Comparison of ENCODE assay signal across 11 mouse cellular contexts in the genomic region with DNA sequence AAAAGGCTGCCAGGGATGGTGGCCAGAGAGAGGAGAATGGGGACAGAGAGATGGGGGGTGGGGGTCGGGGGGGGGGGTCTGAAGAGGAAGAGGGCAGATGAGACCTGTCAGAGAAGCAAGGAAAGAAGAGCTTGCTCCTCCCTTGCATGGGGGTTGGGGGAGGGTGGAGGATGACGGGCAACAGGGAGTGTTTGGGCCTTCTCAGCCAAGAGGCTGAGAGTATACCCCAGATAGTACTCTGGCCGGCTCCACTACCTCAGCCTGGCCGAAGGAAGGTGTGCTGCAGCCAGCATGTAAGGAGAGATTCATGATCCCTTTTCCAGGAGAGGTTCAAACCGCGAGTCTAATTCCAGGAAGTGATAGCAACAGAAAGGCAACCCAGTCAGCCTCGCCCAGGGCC. TPM values are rescaled to one million over a fixed set of nuclear protein-coding genes. Genes with fewer than 3 reads are reported as not detected.
A peak's percentile ranks its signal among the peaks of the same experiment; 100 is the strongest.
DNase-seq lines count a peak whose midpoint lies in the region; ATAC-seq and TF ChIP-seq lines count a peak whose summit lies in the region.
"Had no signal": no experiment of that assay in that cellular context is flagged by ENCODE, and none has a peak within 500 bp of the region (broad histone marks: within the 10 kb centered on the region; RNA-seq: fewer than 3 reads in every experiment).

No protein-coding gene starts in this region.

- no peaks in the 10 kb centered on the region for H3K9me3 ChIP-seq in lung, postnatal 0 days (ENCODE audit: low read length)
- no peaks in the 10 kb centered on the region for H3K9me3 ChIP-seq in forebrain, embryonic 16.5 days (ENCODE audit: control insufficient read depth, low read length)
- H3K9me3 ChIP-seq in intestine, postnatal 0 days (ENCODE audit: control insufficient read depth): no peaks in the 10 kb centered on the region
- H3K9me3 ChIP-seq: liver, embryonic 13.5 days; megakaryocyte, embryonic 14.5 days had no signal

- no peaks in the 10 kb centered on the region for H3K36me3 ChIP-seq in lung, postnatal 0 days (ENCODE audit: insufficient read depth, low read length)
- no peaks in the 10 kb centered on the region for H3K36me3 ChIP-seq in forebrain, embryonic 16.5 days (ENCODE audit: control insufficient read depth, insufficient read depth)
- no peaks in the 10 kb centered on the region for H3K36me3 ChIP-seq in intestine, postnatal 0 days (ENCODE audit: control insufficient read depth, insufficient read depth)
- H3K36me3 ChIP-seq: liver, embryonic 13.5 days had no signal

- no peak for ATAC-seq in lung, postnatal 0 days
- peak; percentile 14; the same call in 1 of the 2 replicates for ATAC-seq in forebrain, embryonic 16.5 days
- ATAC-seq in intestine, postnatal 0 days: 0 out of 2 replicates have a peak, but pooled peaks have one; percentile 10
- ATAC-seq in CD4-positive, CD25-positive, alpha-beta regulatory T cell, adult 4 months: no peak

- WGBS in lung, postnatal 0 days: 50% methylated on average over 5 of the region's 7 CpGs
- WGBS in forebrain, embryonic 16.5 days: 48% methylated on average over 6 of the region's 7 CpGs
- WGBS in intestine, postnatal 0 days: 31% methylated on average over 7 of the region's 7 CpGs

- no peak overlapping the region for H3K9ac ChIP-seq in lung, postnatal 0 days (replicated peaks; ENCODE audit: low read depth)
- no peak overlapping the region for H3K9ac ChIP-seq in forebrain, embryonic 16.5 days (replicated peaks; ENCODE audit: low read depth, low read length)
- H3K9ac ChIP-seq in intestine, postnatal 0 days (ENCODE audit: low read depth, low read length): no peak overlapping the region
- H3K9ac ChIP-seq: liver, embryonic 13.5 days had no signal

- H3K27me3 ChIP-seq in lung, postnatal 0 days (replicated peaks; ENCODE audit: insufficient read depth, low read length): no peaks in the 10 kb centered on the region
- no peaks in the 10 kb centered on the region for H3K27me3 ChIP-seq in forebrain, embryonic 16.5 days (replicated peaks; ENCODE audit: control insufficient read depth, insufficient read depth, low read length)
- H3K27me3 ChIP-seq in intestine, postnatal 0 days (replicated peaks; ENCODE audit: control insufficient read depth, insufficient read depth, low read length): no peaks in the 10 kb centered on the region
- H3K27me3 ChIP-seq: liver, embryonic 13.5 days; megakaryocyte, embryonic 14.5 days had no signal

- H3K4me3 ChIP-seq in lung, postnatal 0 days (ENCODE audit: low read depth, low read length): no peak overlapping the region
- no peak overlapping the region for H3K4me3 ChIP-seq in forebrain, embryonic 16.5 days (replicated peaks; ENCODE audit: low read length)
- no peak overlapping the region for H3K4me3 ChIP-seq in intestine, postnatal 0 days (ENCODE audit: low read depth, low read length)
- H3K4me3 ChIP-seq: liver, embryonic 13.5 days; megakaryocyte, embryonic 14.5 days had no signal

- no peak for TF ChIP-seq EP300 in lung, postnatal 0 days (IDR thresholded peaks at IDR 0.05)

- no peak for TF ChIP-seq CTCF in lung, postnatal 0 days (IDR thresholded peaks at IDR 0.05)
- no peak for TF ChIP-seq CTCF in intestine, postnatal 0 days (IDR thresholded peaks at IDR 0.05; ENCODE audit: low read depth)

- H3K4me1 ChIP-seq in lung, postnatal 0 days (ENCODE audit: insufficient read depth, low read depth, low read length): peaks cover 8% of the 10 kb centered on the region; the same call in 1 of the 2 replicates
- peaks cover 28% of the 10 kb centered on the region for H3K4me1 ChIP-seq in forebrain, embryonic 16.5 days (replicated peaks; ENCODE audit: control insufficient read depth, insufficient read depth, low read length)
- no peaks in the 10 kb centered on the region; the same call in 1 of the 2 replicates for H3K4me1 ChIP-seq in intestine, postnatal 0 days (replicated peaks; ENCODE audit: control insufficient read depth, insufficient read depth, low read length)

- H3K4me2 ChIP-seq in lung, postnatal 0 days (replicated peaks; ENCODE audit: low read depth, low read length): no peak overlapping the region
- no peak overlapping the region for H3K4me2 ChIP-seq in forebrain, embryonic 16.5 days (ENCODE audit: low read length)
- no peak overlapping the region for H3K4me2 ChIP-seq in intestine, postnatal 0 days (replicated peaks; ENCODE audit: low read depth)

- H3K27ac ChIP-seq in lung, postnatal 0 days (ENCODE audit: low read length): no peak overlapping the region
- no peak overlapping the region for H3K27ac ChIP-seq in forebrain, embryonic 16.5 days (ENCODE audit: low read length)
- H3K27ac ChIP-seq in intestine, postnatal 0 days (ENCODE audit: low read depth, low read length): no peak overlapping the region
- H3K27ac ChIP-seq: liver, embryonic 13.5 days had no signal

- peak; percentile 3 for DNase-seq in lung, postnatal 10 days
- DNase-seq in lung, postnatal 0 days (ENCODE audit: low spot score): no peak
- no peak for DNase-seq in frontal cortex, postnatal 14 days (ENCODE audit: low spot score in 2 of 2)
- DNase-seq in thymus, postnatal 4 days: no peak
- DNase-seq: heart, postnatal 14 days; liver, embryonic 13.5 days; right cerebral cortex, postnatal 14 days had no signal

RNA-seq across cellular contexts. Expression of gene Ncoa1, which starts 47.6 kb away (rescaled TPM):
- 9.6 and 12.4 TPM in 2 replicates for polyA plus RNA-seq in lung, postnatal 0 days (2015; fragmentation: Nextera tagmentation; extraction: Ambion mirVana)
- polyA plus RNA-seq in forebrain, embryonic 16.5 days (2015; fragmentation: Nextera tagmentation; extraction: Ambion mirVana): 16.4 and 21.0 TPM in 2 replicates
- 6.0 and 6.6 TPM in 2 replicates for polyA plus RNA-seq in intestine, postnatal 0 days (2015; fragmentation: Nextera tagmentation; extraction: Ambion mirVana)
- 10 to 100 TPM; 12.5 to 14.6 TPM for polyA plus RNA-seq in CD4-positive, CD25-positive, alpha-beta regulatory T cell, adult 4 months (2017; shearing (Covaris generic))

Comparison
In these comparisons a context has a peak if more than half of its experiments do, and no peak if none do; other contexts are left out.
1. ATAC-seq: peak in forebrain, embryonic 16.5 days (single experiment) and intestine, postnatal 0 days (single experiment); none in lung, postnatal 0 days (single experiment) and CD4-positive, CD25-positive, alpha-beta regulatory T cell, adult 4 months (single experiment).